Mouse (Mus musculus): ENCODE data around the gene Mettl22. TPM values are rescaled to one million over a fixed set of nuclear protein-coding genes. Genes with fewer than 3 reads are reported as not detected.

Gene Mettl22
- polyA plus RNA-seq, 1 experiment from 2014 or later, result 21.7 TPM

- peaks cover 15% of the 10 kb centered on the region; the same call in 1 of the 2 replicates for H3K4me1 ChIP-seq (ENCODE audit: control insufficient read depth, insufficient read depth, low read length)
- no peak for ATAC-seq (ENCODE audit: insufficient number of reproducible peaks, insufficient read depth, low FRiP score, low read depth)
- WGBS, result 69% methylated on average over 5 of the region's 5 CpGs
- no peaks in the 10 kb centered on the region for H3K36me3 ChIP-seq (ENCODE audit: control insufficient read depth, insufficient read depth, low read length)
- no peak overlapping the region for H3K4me3 ChIP-seq (ENCODE audit: low read depth, low read length)
- H3K9ac ChIP-seq (replicated peaks; ENCODE audit: low read depth, low read length), result no peak overlapping the region
- no peak overlapping the region for H3K4me2 ChIP-seq (replicated peaks; ENCODE audit: low read depth, low read length)
- H3K9me3 ChIP-seq (ENCODE audit: control insufficient read depth, low read depth, low read length), result no peaks in the 10 kb centered on the region
- no peaks in the 10 kb centered on the region for H3K27me3 ChIP-seq (ENCODE audit: control insufficient read depth, insufficient read depth, low read length)
- H3K27ac ChIP-seq (ENCODE audit: low read length), result no peak overlapping the region
Observed at GRCm38 (mm10) chr16:8520525-8520924, 49.9 kb downstream of the Mettl22 start.

DNA sequence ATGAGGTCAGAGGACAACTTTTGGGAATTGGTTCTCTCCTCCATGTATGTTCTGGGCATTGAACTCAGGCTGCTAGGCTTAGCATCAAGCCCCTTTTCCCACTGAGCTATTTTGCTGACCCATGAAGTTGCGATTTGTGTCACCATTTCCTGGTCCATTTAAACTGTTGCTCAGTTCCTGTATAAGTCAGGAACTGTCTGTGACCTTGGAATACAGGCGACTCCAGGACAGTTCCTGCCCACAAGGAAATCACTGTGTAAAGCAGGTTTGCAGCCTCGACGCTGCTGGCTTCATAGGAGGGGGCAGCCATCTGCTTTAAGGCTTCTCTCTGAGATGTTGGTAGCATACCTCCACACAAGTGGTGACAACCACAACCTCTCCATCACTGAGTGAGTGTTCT lies 50.7 kb downstream of the Mettl22 start:
- 68% methylated on average over 4 of the region's 4 CpGs for WGBS
- no peak for ATAC-seq (ENCODE audit: insufficient number of reproducible peaks, insufficient read depth, low FRiP score, low read depth)
- peaks cover 15% of the 10 kb centered on the region; the same call in 1 of the 2 replicates for H3K4me1 ChIP-seq (ENCODE audit: control insufficient read depth, insufficient read depth, low read length)

DNA sequence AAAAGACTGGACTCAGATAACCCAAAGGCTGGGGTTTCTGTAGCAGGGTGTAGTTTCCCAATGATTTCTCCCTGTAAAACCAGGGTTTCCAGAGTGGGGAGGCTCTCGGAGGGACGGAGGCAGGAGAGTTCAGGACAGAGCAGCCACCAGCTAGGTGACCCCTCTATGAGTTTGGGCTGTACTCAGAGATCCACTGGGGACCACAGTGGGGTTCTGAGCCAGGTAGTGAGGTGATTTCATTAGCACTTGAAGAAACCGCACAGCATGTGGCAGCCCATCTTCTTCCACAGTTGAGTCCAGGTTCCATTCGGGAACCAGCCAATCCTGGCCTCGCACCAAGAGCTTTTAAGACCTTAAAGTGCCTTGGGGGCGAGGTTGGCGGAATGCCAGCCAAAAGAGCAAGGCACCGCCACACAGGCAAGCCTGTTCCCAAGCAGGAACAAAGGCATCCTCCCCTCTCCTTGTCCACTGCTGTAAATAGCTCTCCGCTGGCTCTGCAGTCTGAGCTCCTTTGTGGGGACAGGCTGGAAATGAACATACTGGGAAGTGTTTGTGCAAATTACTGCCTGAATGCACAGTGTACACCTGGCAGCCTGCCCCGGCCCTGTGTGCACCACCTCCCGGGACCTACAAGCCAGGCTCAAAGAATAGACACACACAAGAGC lies 53.0 kb downstream of the Mettl22 start:
- Histone ChIP-seq H3K27ac (ENCODE audit: low read length) (peak overlapping the region; percentile 39; the same call in 1 of the 2 replicates), H3K4me3 (ENCODE audit: low read depth, low read length) (no peak overlapping the region), H3K36me3 (ENCODE audit: control insufficient read depth, insufficient read depth, low read length) (no peaks in the 10 kb centered on the region), H3K4me2 (replicated peaks; ENCODE audit: low read depth, low read length) (no peak overlapping the region), H3K9ac (replicated peaks; ENCODE audit: low read depth, low read length) (no peak overlapping the region), H3K4me1 (ENCODE audit: control insufficient read depth, insufficient read depth, low read length) (peaks cover 15% of the 10 kb centered on the region; the same call in 1 of the 2 replicates), H3K9me3 (ENCODE audit: control insufficient read depth, low read depth, low read length) (no peaks in the 10 kb centered on the region), H3K27me3 (ENCODE audit: control insufficient read depth, insufficient read depth, low read length) (no peaks in the 10 kb centered on the region)
- peak; percentile 73 for ATAC-seq (ENCODE audit: insufficient number of reproducible peaks, insufficient read depth, low FRiP score, low read depth)
- WGBS, result 32% methylated on average over 11 of the region's 11 CpGs

More for the DNA sequence above, 50.7 kb downstream of the Mettl22 start:
- H3K27me3 ChIP-seq (ENCODE audit: control insufficient read depth, insufficient read depth, low read length), result no peaks in the 10 kb centered on the region
- H3K27ac ChIP-seq (ENCODE audit: low read length), result no peak overlapping the region
- no peaks in the 10 kb centered on the region for H3K36me3 ChIP-seq (ENCODE audit: control insufficient read depth, insufficient read depth, low read length)
- H3K9me3 ChIP-seq (ENCODE audit: control insufficient read depth, low read depth, low read length), result no peaks in the 10 kb centered on the region
- H3K4me3 ChIP-seq (ENCODE audit: low read depth, low read length), result no peak overlapping the region
- no peak overlapping the region for H3K4me2 ChIP-seq (replicated peaks; ENCODE audit: low read depth, low read length)
- no peak overlapping the region for H3K9ac ChIP-seq (replicated peaks; ENCODE audit: low read depth, low read length)

DNA sequence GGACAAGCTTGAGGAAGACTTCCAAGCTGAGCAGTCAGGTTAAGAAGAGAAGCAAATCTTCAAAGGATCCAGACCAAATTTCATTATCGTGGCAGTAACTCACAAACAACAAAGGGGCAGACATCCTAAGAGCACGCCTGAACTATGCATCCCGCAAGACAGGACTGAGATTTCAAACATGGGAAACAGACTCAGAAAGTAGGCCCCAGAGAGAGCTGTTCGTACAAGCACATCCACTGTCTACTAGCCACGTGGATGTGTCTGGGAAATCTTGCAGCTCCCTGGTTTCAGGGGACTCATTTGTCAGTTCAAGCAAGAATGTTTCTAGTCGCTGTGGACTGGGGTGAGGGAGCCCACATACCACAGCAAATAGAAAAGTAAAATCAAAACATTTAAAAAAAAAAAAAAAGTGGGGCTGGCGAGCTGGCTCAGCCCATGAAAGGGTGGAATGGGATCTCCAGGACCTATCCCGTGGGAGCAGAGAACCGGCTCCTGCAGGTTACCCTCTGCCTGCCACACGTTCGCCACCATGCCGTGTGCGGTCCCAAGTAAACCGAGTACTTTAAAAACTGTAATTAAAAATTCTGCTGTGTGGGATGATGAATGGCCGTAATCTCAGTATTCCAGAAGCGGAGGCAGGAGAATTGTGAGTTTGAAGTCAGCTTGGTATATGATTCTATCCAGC lies 53.7 kb downstream of the Mettl22 start:
- peak; percentile 4; the same call in 1 of the 2 replicates for ATAC-seq (ENCODE audit: insufficient number of reproducible peaks, insufficient read depth, low FRiP score, low read depth)
- Histone ChIP-seq H3K4me1 (ENCODE audit: control insufficient read depth, insufficient read depth, low read length) (peaks cover 15% of the 10 kb centered on the region; the same call in 1 of the 2 replicates), H3K4me3 (ENCODE audit: low read depth, low read length) (no peak overlapping the region), H3K9me3 (ENCODE audit: control insufficient read depth, low read depth, low read length) (no peaks in the 10 kb centered on the region), H3K27me3 (ENCODE audit: control insufficient read depth, insufficient read depth, low read length) (no peaks in the 10 kb centered on the region), H3K4me2 (replicated peaks; ENCODE audit: low read depth, low read length) (no peak overlapping the region), H3K9ac (replicated peaks; ENCODE audit: low read depth, low read length) (no peak overlapping the region), H3K36me3 (ENCODE audit: control insufficient read depth, insufficient read depth, low read length) (no peaks in the 10 kb centered on the region), H3K27ac (ENCODE audit: low read length) (peak overlapping the region; percentile 22; the same call in 1 of the 2 replicates)
- 55% methylated on average over 16 of the region's 16 CpGs for WGBS

DNA sequence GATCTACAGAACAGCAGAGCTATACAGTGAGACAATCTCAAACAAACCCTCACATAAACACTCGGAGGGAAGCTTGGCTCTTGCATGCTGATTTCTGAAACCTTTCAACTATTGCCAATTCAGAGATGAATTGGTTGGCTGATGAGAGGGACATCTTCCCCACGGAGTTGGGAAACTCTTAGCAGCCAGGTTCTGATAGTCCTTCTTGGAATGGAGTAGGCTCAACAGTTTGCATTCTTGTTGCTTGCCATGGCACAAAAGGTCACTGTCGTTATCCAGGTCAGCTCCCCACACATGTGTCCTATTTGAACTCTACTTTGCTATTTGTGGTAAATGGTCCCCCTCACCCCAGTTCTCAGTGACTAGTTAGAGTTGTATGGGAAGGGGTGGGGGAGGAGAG lies 54.7 kb downstream of the Mettl22 start:
- 74% methylated on average over 3 of the region's 3 CpGs for WGBS
- H3K27ac ChIP-seq (ENCODE audit: low read length), result no peak overlapping the region

GRCm38 (mm10) chr16:8525877-8526276 lies 55.3 kb downstream of the Mettl22 start:
- no peaks in the 10 kb centered on the region for H3K36me3 ChIP-seq (ENCODE audit: control insufficient read depth, insufficient read depth, low read length)
- no peak overlapping the region for H3K27ac ChIP-seq (ENCODE audit: low read length)
- H3K27me3 ChIP-seq (ENCODE audit: control insufficient read depth, insufficient read depth, low read length), result no peaks in the 10 kb centered on the region
- H3K9ac ChIP-seq (replicated peaks; ENCODE audit: low read depth, low read length), result no peak overlapping the region
- H3K4me1 ChIP-seq (ENCODE audit: control insufficient read depth, insufficient read depth, low read length), result peaks cover 15% of the 10 kb centered on the region; the same call in 1 of the 2 replicates
- no peak overlapping the region for H3K4me3 ChIP-seq (ENCODE audit: low read depth, low read length)
- no peak for ATAC-seq (ENCODE audit: insufficient number of reproducible peaks, insufficient read depth, low FRiP score, low read depth)
- H3K9me3 ChIP-seq (ENCODE audit: control insufficient read depth, low read depth, low read length), result no peaks in the 10 kb centered on the region
- no peak overlapping the region for H3K4me2 ChIP-seq (replicated peaks; ENCODE audit: low read depth, low read length)
- 55% methylated on average over 7 of the region's 7 CpGs for WGBS

More for the DNA sequence above, 54.7 kb downstream of the Mettl22 start:
- Histone ChIP-seq H3K36me3 (ENCODE audit: control insufficient read depth, insufficient read depth, low read length) (no peaks in the 10 kb centered on the region), H3K27me3 (ENCODE audit: control insufficient read depth, insufficient read depth, low read length) (no peaks in the 10 kb centered on the region), H3K9me3 (ENCODE audit: control insufficient read depth, low read depth, low read length) (no peaks in the 10 kb centered on the region), H3K4me1 (ENCODE audit: control insufficient read depth, insufficient read depth, low read length) (peaks cover 15% of the 10 kb centered on the region; the same call in 1 of the 2 replicates), H3K4me2 (replicated peaks; ENCODE audit: low read depth, low read length) (no peak overlapping the region), H3K4me3 (ENCODE audit: low read depth, low read length) (no peak overlapping the region), H3K9ac (replicated peaks; ENCODE audit: low read depth, low read length) (no peak overlapping the region)
- no peak for ATAC-seq (ENCODE audit: insufficient number of reproducible peaks, insufficient read depth, low FRiP score, low read depth)

DNA sequence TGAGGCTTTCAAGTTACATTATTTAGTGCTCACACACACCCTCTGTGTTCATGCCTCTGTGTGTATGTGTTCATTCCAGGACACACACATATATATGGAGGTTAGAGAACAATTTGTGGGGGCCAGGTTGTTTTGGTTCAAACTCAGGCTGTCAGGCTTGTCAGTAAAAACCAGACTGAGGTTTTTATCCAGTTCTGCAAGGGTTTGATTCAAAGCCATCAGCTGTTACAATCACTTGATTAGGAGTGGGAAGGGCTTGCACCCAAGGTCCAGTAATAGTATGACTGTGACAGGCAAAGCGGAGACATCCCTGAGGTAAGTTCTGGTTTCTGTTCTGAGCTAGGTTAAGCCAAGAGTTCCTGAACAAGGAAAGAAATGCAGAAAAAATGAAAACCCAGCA lies 58.8 kb downstream of the Mettl22 start:
- no peak for ATAC-seq (ENCODE audit: insufficient number of reproducible peaks, insufficient read depth, low FRiP score, low read depth)
- 88% methylated on average over 1 of the region's 1 CpGs for WGBS
- no peak overlapping the region for H3K4me2 ChIP-seq (replicated peaks; ENCODE audit: low read depth, low read length)

GRCm38 (mm10) chr16:8530018-8530417 lies 59.4 kb downstream of the Mettl22 start:
- WGBS, result 79% methylated on average over 14 of the region's 14 CpGs
- Histone ChIP-seq H3K36me3 (ENCODE audit: control insufficient read depth, insufficient read depth, low read length) (no peaks in the 10 kb centered on the region), H3K9me3 (ENCODE audit: control insufficient read depth, low read depth, low read length) (no peaks in the 10 kb centered on the region), H3K4me3 (ENCODE audit: low read depth, low read length) (no peak overlapping the region), H3K27ac (ENCODE audit: low read length) (no peak overlapping the region), H3K9ac (replicated peaks; ENCODE audit: low read depth, low read length) (no peak overlapping the region), H3K4me1 (ENCODE audit: control insufficient read depth, insufficient read depth, low read length) (no peaks in the 10 kb centered on the region; the same call in 1 of the 2 replicates), H3K27me3 (ENCODE audit: control insufficient read depth, insufficient read depth, low read length) (no peaks in the 10 kb centered on the region), H3K4me2 (replicated peaks; ENCODE audit: low read depth, low read length) (no peak overlapping the region)
- no peak for ATAC-seq (ENCODE audit: insufficient number of reproducible peaks, insufficient read depth, low FRiP score, low read depth)

More for the DNA sequence above, 58.8 kb downstream of the Mettl22 start:
- Histone ChIP-seq H3K36me3 (ENCODE audit: control insufficient read depth, insufficient read depth, low read length) (no peaks in the 10 kb centered on the region), H3K9ac (replicated peaks; ENCODE audit: low read depth, low read length) (no peak overlapping the region), H3K27ac (ENCODE audit: low read length) (no peak overlapping the region), H3K4me1 (ENCODE audit: control insufficient read depth, insufficient read depth, low read length) (peaks cover under 1% of the 10 kb centered on the region; the same call in 1 of the 2 replicates), H3K9me3 (ENCODE audit: control insufficient read depth, low read depth, low read length) (no peaks in the 10 kb centered on the region), H3K27me3 (ENCODE audit: control insufficient read depth, insufficient read depth, low read length) (no peaks in the 10 kb centered on the region), H3K4me3 (ENCODE audit: low read depth, low read length) (no peak overlapping the region)
